Mouse (Mus musculus): Measurements from ENCODE around the gene Dera.
"Not testable (repeated sequence)": the region's sequence is repeated elsewhere in the genome, so short reads cannot be mapped to it uniquely, and the experiment has no call there.

Dera gene

DNA sequence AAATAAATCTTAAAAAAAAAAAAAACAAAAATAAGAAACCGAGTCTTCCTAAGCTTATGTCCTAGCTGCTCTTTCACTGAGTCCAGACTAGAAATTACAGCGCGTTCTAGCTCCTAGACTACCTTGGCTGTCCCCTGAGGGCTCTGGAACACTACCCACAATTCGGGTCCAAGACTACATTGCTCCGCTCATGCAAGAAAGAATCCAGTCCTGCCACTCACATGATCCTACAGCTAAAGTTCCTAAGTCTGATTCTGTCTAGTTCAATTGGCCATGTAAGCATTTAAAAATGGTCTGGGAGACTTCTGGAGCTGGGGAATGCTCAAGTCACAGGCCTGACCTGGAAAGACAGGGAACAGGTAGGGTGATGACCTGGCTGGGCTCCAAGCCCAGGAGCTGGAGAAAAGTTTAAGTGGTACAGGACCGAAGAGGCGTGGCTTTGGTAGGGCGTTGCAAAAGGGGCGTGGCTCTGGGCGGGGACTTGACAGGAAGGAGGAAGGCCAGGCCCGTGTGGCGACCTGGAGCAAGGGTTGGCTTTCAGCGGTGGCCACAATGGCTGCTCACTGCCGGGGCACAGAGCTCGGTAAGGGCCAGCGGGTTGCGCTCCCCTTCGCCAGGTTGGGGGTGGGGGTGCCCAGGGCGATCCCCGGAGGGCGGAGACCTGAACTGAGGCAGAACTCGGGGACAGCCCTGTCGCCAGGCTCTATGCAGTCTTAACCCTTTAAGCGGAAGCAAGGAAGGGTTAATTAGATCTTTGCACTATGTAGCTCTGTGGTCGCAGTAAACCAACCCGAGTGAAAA, at the start of gene Dera:
Dera (plus strand) TSS at position 491 of the 801 bp plus-strand sequence.
- peak; percentile 94 for DNase-seq (ENCODE audit: low spot score)

- DNase-seq (ENCODE audit: low spot score) = no peak
Measured at GRCm38 (mm10) chr6:137706209-137706608, 48.1 kb upstream of the Dera start.

DNA sequence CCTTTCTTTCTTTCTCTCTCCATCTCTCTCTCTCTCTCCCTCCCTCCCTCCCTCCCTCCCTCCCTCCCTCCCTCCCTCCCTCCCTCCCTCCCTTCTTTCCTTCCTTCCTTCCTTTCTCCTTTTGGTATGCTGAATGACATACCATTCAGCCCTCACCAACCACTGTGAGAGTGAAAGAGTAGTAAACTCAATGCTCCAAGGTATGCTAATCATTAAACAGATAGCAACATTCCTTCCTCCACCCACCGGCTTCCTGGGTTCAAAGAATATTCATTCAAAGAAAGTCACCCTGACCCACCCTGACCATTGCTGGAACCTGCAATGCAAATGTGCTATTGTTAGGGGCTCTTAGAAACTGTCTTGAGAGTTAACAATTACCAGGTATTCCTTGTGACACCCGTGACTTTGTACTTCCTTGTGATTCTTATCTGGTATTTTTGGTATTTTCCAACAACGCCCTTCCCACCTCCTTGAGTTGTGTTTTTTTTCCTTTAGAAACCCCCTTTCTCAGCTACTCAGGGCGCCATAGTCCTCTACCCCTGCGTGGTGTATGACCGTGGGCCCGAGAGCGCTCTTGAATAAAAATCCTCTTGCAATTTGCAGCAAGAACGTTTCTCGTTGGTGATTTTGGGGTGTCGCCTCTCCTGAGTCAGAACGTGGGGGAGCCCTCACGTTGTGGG, 45.5 kb upstream of the Dera start:
- not testable (repeated sequence) for DNase-seq (ENCODE audit: low spot score)

DNA sequence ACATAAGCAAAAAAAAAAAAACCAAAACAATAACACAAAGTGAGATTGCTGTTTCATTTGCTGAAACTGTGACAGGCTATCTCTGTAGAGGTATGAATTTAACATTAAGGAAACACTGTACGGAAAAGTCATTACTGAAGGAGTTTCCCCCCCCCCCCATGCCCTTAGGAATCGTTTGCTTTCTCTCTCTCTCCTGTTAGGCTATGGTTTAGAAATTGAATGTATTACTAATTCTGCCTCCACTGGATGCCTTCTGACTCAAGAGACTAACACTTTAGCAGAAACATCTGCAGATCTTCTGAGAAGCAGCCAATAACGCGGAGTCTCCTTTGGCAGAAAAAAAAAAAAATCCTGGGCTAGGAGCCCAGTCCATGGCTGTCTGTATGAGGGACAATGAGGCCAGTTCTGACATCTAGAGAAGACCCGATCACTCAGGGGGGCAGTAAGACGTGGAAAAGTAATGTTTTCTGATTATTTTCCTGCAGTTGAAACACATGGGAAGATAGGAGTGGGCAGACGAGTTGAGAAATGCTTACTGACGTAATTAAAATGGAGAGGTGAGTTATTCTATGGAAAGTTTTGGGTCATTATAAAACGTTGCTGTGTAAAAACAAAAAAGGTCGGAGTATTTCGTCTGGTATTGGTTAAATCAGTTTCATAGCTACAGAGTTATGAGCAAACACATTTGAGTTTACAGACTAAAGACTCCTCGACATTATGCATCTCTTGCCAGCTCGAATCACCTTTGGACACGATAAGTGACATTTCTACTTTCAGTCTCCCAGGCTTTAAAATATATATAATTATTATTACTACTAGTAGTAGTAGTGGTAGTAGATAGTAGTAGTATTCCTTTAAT, 43.9 kb upstream of the Dera start:
- no peak for DNase-seq (ENCODE audit: low spot score)

- no peak for DNase-seq (ENCODE audit: low spot score)
Measured at GRCm38 (mm10) chr6:137712654-137713309, 41.6 kb upstream of the Dera start.

GRCm38 (mm10) chr6:137713310-137713664, 41.1 kb upstream of the Dera start:
- DNase-seq (ENCODE audit: low spot score) = no peak

- no peak for DNase-seq (ENCODE audit: low spot score)
Measured at GRCm38 (mm10) chr6:137716802-137717201, 37.5 kb upstream of the Dera start.

- DNase-seq (ENCODE audit: low spot score) = no peak
Measured at GRCm38 (mm10) chr6:137722220-137722931, 32.0 kb upstream of the Dera start.

- DNase-seq (ENCODE audit: low spot score) = peak; percentile 84
Measured at GRCm38 (mm10) chr6:137723898-137724297, 30.4 kb upstream of the Dera start.

DNA sequence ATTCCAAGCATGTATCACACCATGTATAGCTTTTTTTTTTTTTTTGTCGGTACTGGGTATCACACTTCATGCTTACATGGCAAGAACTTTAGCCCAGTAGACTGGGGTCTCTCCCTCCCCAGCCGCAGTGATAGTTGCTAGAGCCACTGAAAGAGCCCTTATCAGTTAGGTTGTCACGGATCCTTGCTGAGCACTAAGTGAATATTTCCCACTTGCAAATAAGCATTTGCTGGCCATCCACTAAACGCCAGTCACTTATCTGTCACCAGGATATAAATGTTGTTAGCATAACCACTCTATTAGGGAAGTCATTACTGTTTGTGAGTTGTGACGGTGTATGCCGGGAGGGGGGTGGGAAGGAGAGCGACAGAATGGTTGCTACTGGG, 19.9 kb upstream of the Dera start:
- no peak for DNase-seq (ENCODE audit: low spot score)

- peak; percentile 100 for DNase-seq (ENCODE audit: low spot score)
Measured at GRCm38 (mm10) chr6:137734846-137735609, 19.3 kb upstream of the Dera start, which contains the start of gene Strap. Strap (plus strand) TSS chr6:137735078.

GRCm38 (mm10) chr6:137735671-137736238, 18.6 kb upstream of the Dera start:
- DNase-seq (ENCODE audit: low spot score) = no peak

DNA sequence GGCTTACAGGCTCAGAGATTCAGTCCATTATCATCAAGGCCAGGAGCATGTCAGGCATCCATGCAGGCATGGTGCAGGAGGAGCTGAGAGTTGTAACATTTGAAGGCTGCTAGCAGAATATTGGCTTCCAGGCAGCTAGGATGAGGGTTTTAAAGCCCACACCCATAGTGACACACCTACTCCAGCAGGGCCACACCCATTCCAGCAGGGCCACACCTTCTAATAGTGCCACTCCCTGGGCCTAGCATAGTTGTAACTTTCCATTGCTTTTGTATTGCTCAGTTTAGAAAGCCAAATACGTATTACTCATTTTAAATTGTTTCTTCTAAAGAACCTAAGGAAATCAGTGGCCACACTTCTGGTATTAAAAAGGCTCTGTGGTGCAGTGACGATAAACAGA, 13.4 kb upstream of the Dera start:
- DNase-seq (ENCODE audit: low spot score) = no peak

DNA sequence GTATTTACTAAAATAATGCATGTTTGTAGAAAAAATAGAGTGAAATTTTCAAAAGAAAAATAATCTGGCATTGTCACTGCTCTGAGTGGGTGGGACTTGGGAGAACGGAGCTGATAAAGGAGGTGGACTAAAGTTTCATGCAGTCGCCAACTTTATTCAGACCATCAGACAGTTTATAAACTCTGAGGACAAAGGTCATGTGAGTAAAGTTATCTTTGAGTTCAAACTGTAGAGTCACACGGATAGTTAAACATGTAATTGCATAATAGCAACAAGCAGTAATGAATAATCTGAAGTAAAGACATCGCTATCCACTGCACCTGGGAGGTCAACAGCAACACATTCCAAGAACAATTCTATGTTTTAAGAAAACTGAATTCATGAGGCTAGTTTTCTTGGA, 9.6 kb upstream of the Dera start:
- DNase-seq (ENCODE audit: low spot score) = no peak

GRCm38 (mm10) chr6:137747174-137747928, 7.0 kb upstream of the Dera start:
- peak; percentile 16 for DNase-seq (ENCODE audit: low spot score)

GRCm38 (mm10) chr6:137751551-137752274, 2.6 kb upstream of the Dera start:
- DNase-seq (ENCODE audit: low spot score) = no peak

DNA sequence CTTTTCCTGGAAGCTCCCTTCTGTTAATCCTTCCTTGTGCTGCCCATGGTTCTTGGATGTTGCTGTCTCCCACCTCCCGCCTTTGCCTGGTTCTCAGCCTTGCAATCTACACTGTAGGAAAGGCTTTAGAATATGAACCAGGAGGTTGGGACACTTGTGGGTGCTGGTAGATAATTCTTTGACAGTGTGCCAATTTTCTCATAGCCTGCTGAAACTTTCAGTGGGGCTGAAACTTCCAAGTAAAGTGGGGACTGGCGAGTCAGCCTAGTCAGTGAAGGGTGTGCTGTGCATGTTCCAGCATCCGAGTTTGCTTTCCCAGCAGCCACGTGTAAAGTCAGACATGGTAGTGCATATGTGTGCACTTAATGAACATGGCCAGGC, 2.1 kb upstream of the Dera start:
- no peak for DNase-seq (ENCODE audit: low spot score)

DNA sequence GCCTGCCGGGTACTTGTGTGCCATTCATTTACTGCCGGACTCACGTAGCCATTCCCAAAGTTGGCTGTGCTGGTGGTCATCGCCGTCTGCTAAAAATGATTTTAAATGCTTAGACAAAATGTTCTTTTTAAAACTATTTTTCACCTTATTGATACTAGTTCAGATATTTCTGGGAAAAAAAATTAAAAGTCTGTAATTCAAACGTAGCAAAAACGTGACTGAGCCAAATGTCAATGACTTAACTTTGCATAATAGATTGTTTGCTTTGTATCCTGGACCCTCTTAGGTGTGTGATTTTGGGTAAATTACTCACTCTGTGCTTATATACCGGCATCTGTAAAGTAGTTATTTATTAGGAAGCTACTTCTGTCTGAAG, 499 bp downstream of the Dera start:
- no peak for DNase-seq (ENCODE audit: low spot score)

GRCm38 (mm10) chr6:137756310-137756709, 2.0 kb downstream of the Dera start:
- peak; percentile 37 for DNase-seq (ENCODE audit: low spot score)
